Comparison of ENCODE assay signal across 17 mouse cellular contexts in genomic region chr19:53441449-53442131, GRCm38 (mm10). TPM values are rescaled to one million over a fixed set of nuclear protein-coding genes. Genes with fewer than 3 reads are reported as not detected.
DNase-seq lines count a peak whose midpoint lies in the region; ATAC-seq lines count a peak whose summit lies in the region.
"Had no signal": no experiment of that assay in that cellular context is flagged by ENCODE, and none has a peak within 500 bp of the region (broad histone marks: within the 10 kb centered on the region; RNA-seq: fewer than 3 reads in every experiment).

No protein-coding gene starts in this region.

- H3K27me3 ChIP-seq in forebrain, embryonic 14.5 days (replicated peaks; ENCODE audit: control insufficient read depth, insufficient read depth, low read length), result no peaks in the 10 kb centered on the region

- peak; percentile 51 for DNase-seq in ovary, adult 18-20 months (ENCODE audit: low spot score)
- no peak for DNase-seq in ovary, postnatal 14 days (ENCODE audit: low spot score)
- DNase-seq in ES-CJ7 (ENCODE audit: low read depth, low spot score), result peak; percentile 32
- peak; percentile 79 for DNase-seq in thymus, postnatal 14 days
- DNase-seq in heart, postnatal 10 days, result no peak
- no peak for DNase-seq in right cerebral cortex, postnatal 4 days
- DNase-seq in forebrain, embryonic 14.5 days (ENCODE audit: low spot score), result no peak
- DNase-seq: cerebellum, adult 11 months; kidney, adult 8-10 months; lung, adult 2 months; right cerebral cortex, postnatal 25 days had no signal

- 0 out of 2 replicates have a peak, but pooled peaks cover 2% of the 10 kb centered on the region for H3K4me1 ChIP-seq in forebrain, embryonic 14.5 days (ENCODE audit: control insufficient read depth, insufficient read depth, low read length)

- WGBS in forebrain, embryonic 14.5 days, result 83% methylated on average over 13 of the region's 13 CpGs

- ATAC-seq in inflammation-experienced regulatory T-cells, adult 6 months, result peak; percentile 69
- ATAC-seq in forebrain, embryonic 14.5 days, result no peak

- no peak overlapping the region for H3K4me2 ChIP-seq in forebrain, embryonic 14.5 days (ENCODE audit: low read length)
- H3K4me2 ChIP-seq: hindbrain, embryonic 13.5 days; limb, embryonic 12.5 days; neural tube, embryonic 13.5 days had no signal

- no peak overlapping the region for H3K9ac ChIP-seq in forebrain, embryonic 14.5 days (ENCODE audit: low read length)
- H3K9ac ChIP-seq: hindbrain, embryonic 13.5 days; limb, embryonic 12.5 days; neural tube, embryonic 13.5 days had no signal

- H3K27ac ChIP-seq in forebrain, embryonic 14.5 days (ENCODE audit: low read depth, low read length), result no peak overlapping the region
- H3K27ac ChIP-seq: heart, embryonic 10.5 days; hindbrain, embryonic 13.5 days; limb, embryonic 12.5 days; neural tube, embryonic 13.5 days had no signal

- H3K9me3 ChIP-seq in forebrain, embryonic 14.5 days (replicated peaks; ENCODE audit: control insufficient read depth, low read length), result no peaks in the 10 kb centered on the region
- H3K9me3 ChIP-seq: heart, embryonic 10.5 days; hindbrain, embryonic 13.5 days; limb, embryonic 12.5 days; neural tube, embryonic 13.5 days had no signal

- intact Hi-C loops in heart, postnatal 10 days (cut with DNase I), result no loop called here

- H3K36me3 ChIP-seq in forebrain, embryonic 14.5 days (ENCODE audit: control insufficient read depth, insufficient read depth, low read length), result no peaks in the 10 kb centered on the region
- H3K36me3 ChIP-seq: heart, embryonic 10.5 days; hindbrain, embryonic 13.5 days; limb, embryonic 12.5 days; neural tube, embryonic 13.5 days had no signal

- H3K4me3 ChIP-seq in forebrain, embryonic 14.5 days (ENCODE audit: low read depth, low read length), result no peak overlapping the region
- H3K4me3 ChIP-seq: erythroblast, embryonic 14.5 days; heart, embryonic 10.5 days; hindbrain, embryonic 13.5 days; limb, embryonic 12.5 days; neural tube, embryonic 13.5 days had no signal

RNA-seq across cellular contexts. Expression of gene Smndc1, which starts 51.2 kb away (rescaled TPM):
- 10 to 100 TPM; 30.1 to 38.6 (median 34.9) TPM for polyA plus RNA-seq in inflammation-experienced regulatory T-cells, adult 6 months (2017; shearing (Covaris generic))
- 10 to 100 TPM; 37.3 to 39.5 TPM for total RNA-seq in heart, postnatal 10 days (2021)
- 41.5 and 44.5 TPM in 2 replicates for polyA plus RNA-seq in forebrain, embryonic 14.5 days (2014; fragmentation: Nextera tagmentation; extraction: Ambion mirVana)

Comparison
In these comparisons a context has a peak if more than half of its experiments do, and no peak if none do; other contexts are left out.
1. DNase-seq: peak in ovary, adult 18-20 months (single experiment), ES-CJ7 (single experiment) and thymus, postnatal 14 days (single experiment); none in ovary, postnatal 14 days (single experiment), heart, postnatal 10 days (0 of 2), right cerebral cortex, postnatal 4 days (single experiment) and forebrain, embryonic 14.5 days (single experiment).